Mouse (Mus musculus) heart, embryonic 14.5 days (tissue): ENCODE measurements at regions not wholly inside any gene's neighbourhood (a gene's known extent, or its start where the extent isn't known, plus 50 kb on each side); places are given as distances from the start of the nearest gene placed in this dataset.

Experiments
- ATAC-seq: fragments of 200-750 bp; cut with Nextera tagmentation; 2 replicates; pipeline ENCODE4 v1.8.0; 2017; ENCODE audit warnings: low read depth, moderate TSS enrichment; ENCODE audit not compliant: insufficient number of reproducible peaks, insufficient read depth, low FRiP score
- H3K27ac ChIP-seq, 2 experiments: fragments of 200-500 bp in 1 of 2; fragments of 300-500 bp in 1 of 2; sonication (generic) in 1 of 2; replicated peaks in 1 of 2; 2 replicates each; pipeline ENCODE4 v1.5.1; 2012 to 2014; ENCODE audit warnings: low read depth in 2 of 2, low read length in 2 of 2, control low read depth in 1 of 2, mild to moderate bottlenecking in 1 of 2, mixed read lengths in 1 of 2; ENCODE audit not compliant: control insufficient read depth in 1 of 2, insufficient read depth in 1 of 2
- H3K27me3 ChIP-seq: fragments of 300-500 bp; sonication (generic); 2 replicates; pipeline ENCODE4 v1.6.1; 2014; ENCODE audit warnings: mild to moderate bottlenecking, low read length, control low read depth; ENCODE audit not compliant: control insufficient read depth, insufficient read depth
- H3K36me3 ChIP-seq: fragments of 300-500 bp; sonication (generic); 2 replicates; pipeline ENCODE4 v1.6.1; 2014; ENCODE audit warnings: mild to moderate bottlenecking, control low read depth, low read length, mixed read lengths; ENCODE audit not compliant: control insufficient read depth, insufficient read depth
- H3K4me1 ChIP-seq, 2 experiments: fragments of 200-500 bp in 1 of 2; fragments of 300-500 bp in 1 of 2; sonication (generic) in 1 of 2; 2 replicates each; pipeline ENCODE4 v1.6.1; 2012 to 2014; ENCODE audit warnings: low read length in 2 of 2, control low read depth in 1 of 2, mixed read lengths in 1 of 2; ENCODE audit not compliant: control insufficient read depth in 2 of 2, insufficient read depth in 2 of 2
- H3K4me2 ChIP-seq: fragments of 300-500 bp; sonication (generic); 2 replicates; pipeline ENCODE4 v1.6.1; 2014; ENCODE audit warnings: mild to moderate bottlenecking, low read length
- H3K4me3 ChIP-seq, 2 experiments: fragments of 200-500 bp in 1 of 2; fragments of 300-500 bp in 1 of 2; sonication (generic) in 1 of 2; 2 replicates each; pipeline ENCODE4 v1.5.1; 2012 to 2014; ENCODE audit warnings: low read length in 2 of 2, mild to moderate bottlenecking in 2 of 2, control low read depth in 1 of 2, low read depth in 1 of 2, moderate library complexity in 1 of 2; ENCODE audit not compliant: control insufficient read depth in 1 of 2, insufficient read depth in 1 of 2
- H3K9ac ChIP-seq: fragments of 300-500 bp; sonication (generic); 2 replicates; pipeline ENCODE4 v1.6.1; 2014; ENCODE audit warnings: mild to moderate bottlenecking, low read length
- H3K9me3 ChIP-seq: fragments of 300-500 bp; sonication (generic); 2 replicates; pipeline ENCODE4 v1.6.1; 2016; ENCODE audit warnings: low read length, control low read depth; ENCODE audit not compliant: control insufficient read depth
- WGBS: fragments of 180-500 bp; shearing (Covaris S2); extraction: QIAGEN DNeasy Blood & Tissue Kit; methylation state at CpG from one replicate; pipeline ENCODE4 v1.1.7; 2014; 5-methylcytosine and 5-hydroxymethylcytosine counted together

- WGBS: 89% methylated on average over 3 of the region's 3 CpGs
- Histone ChIP-seq H3K27ac (no peak overlapping the region), H3K9ac (no peak overlapping the region), H3K27me3 (no peaks in the 10 kb centered on the region), H3K4me3 (no peak overlapping the region), H3K4me2 (no peak overlapping the region), H3K9me3 (no peaks in the 10 kb centered on the region), H3K4me1 (peaks cover 3 to 5% of the 10 kb centered on the region in 2 experiments; a peak in 3 of 4 replicates), H3K36me3 (no peaks in the 10 kb centered on the region)
- no peak for ATAC-seq
These were observed 321.6 kb upstream of the Dio3 start for GRCm38 (mm10) chr12:109957305-109957704.

- no peaks in the 10 kb centered on the region for H3K9me3 ChIP-seq
- H3K4me3 ChIP-seq: no peak overlapping the region
- no peak overlapping the region for H3K27ac ChIP-seq
- H3K4me2 ChIP-seq: no peak overlapping the region
- ATAC-seq: 0 out of 2 replicates have a peak, but pooled peaks have one; percentile 57
- H3K36me3 ChIP-seq: no peaks in the 10 kb centered on the region
- no peaks in the 10 kb centered on the region for H3K27me3 ChIP-seq
- peaks cover 3 to 5% of the 10 kb centered on the region in 2 experiments; a peak in 2 of 4 replicates for H3K4me1 ChIP-seq
- no peak overlapping the region for H3K9ac ChIP-seq
- 44% methylated on average over 18 of the region's 18 CpGs for WGBS
These were observed 320.3 kb upstream of the Dio3 start for GRCm38 (mm10) chr12:109958357-109959085.

- no peak overlapping the region for H3K9ac ChIP-seq
- H3K4me3 ChIP-seq: no peak overlapping the region
These were observed 312.1 kb upstream of the Dio3 start for GRCm38 (mm10) chr12:109966776-109967175.

GRCm38 (mm10) chr12:109968303-109968702 lies 310.6 kb upstream of the Dio3 start:
- no peak for ATAC-seq
- Histone ChIP-seq H3K36me3 (no peaks in the 10 kb centered on the region), H3K27me3 (0 out of 2 replicates have a peak, but pooled peaks cover 5% of the 10 kb centered on the region), H3K9me3 (no peaks in the 10 kb centered on the region), H3K27ac (no peak overlapping the region), H3K9ac (no peak overlapping the region), H3K4me1 (no peaks in the 10 kb centered on the region), H3K4me3 (no peak overlapping the region), H3K4me2 (no peak overlapping the region)
- WGBS: 80% methylated on average over 7 of the region's 7 CpGs

More at GRCm38 (mm10) chr12:109966776-109967175, 312.1 kb upstream of the Dio3 start:
- H3K36me3 ChIP-seq: no peaks in the 10 kb centered on the region
- WGBS: 84% methylated on average over 12 of the region's 12 CpGs
- H3K27me3 ChIP-seq: 0 out of 2 replicates have a peak, but pooled peaks cover 5% of the 10 kb centered on the region
- no peaks in the 10 kb centered on the region for H3K9me3 ChIP-seq
- H3K4me1 ChIP-seq: no peaks in the 10 kb centered on the region
- H3K4me2 ChIP-seq: no peak overlapping the region
- ATAC-seq: no peak
- no peak overlapping the region for H3K27ac ChIP-seq

GRCm38 (mm10) chr12:109971508-109971907 lies 307.4 kb upstream of the Dio3 start:
- H3K4me3 ChIP-seq: no peak overlapping the region
- H3K4me2 ChIP-seq: no peak overlapping the region
- 32% methylated on average over 3 of the region's 3 CpGs for WGBS
- no peaks in the 10 kb centered on the region for H3K4me1 ChIP-seq
- 0 out of 2 replicates have a peak, but pooled peaks cover 5% of the 10 kb centered on the region for H3K27me3 ChIP-seq
- H3K36me3 ChIP-seq: no peaks in the 10 kb centered on the region
- ATAC-seq: no peak
- no peaks in the 10 kb centered on the region for H3K9me3 ChIP-seq
- no peak overlapping the region for H3K9ac ChIP-seq
- no peak overlapping the region for H3K27ac ChIP-seq

GRCm38 (mm10) chr12:109972366-109973015 lies 306.4 kb upstream of the Dio3 start:
- no peak overlapping the region for H3K27ac ChIP-seq
- no peak overlapping the region for H3K4me2 ChIP-seq
- H3K9me3 ChIP-seq: no peaks in the 10 kb centered on the region
- no peak for ATAC-seq
- no peaks in the 10 kb centered on the region for H3K4me1 ChIP-seq
- 72% methylated on average over 5 of the region's 5 CpGs for WGBS
- H3K9ac ChIP-seq: no peak overlapping the region
- no peaks in the 10 kb centered on the region for H3K36me3 ChIP-seq
- no peak overlapping the region for H3K4me3 ChIP-seq
- 0 out of 2 replicates have a peak, but pooled peaks cover 5% of the 10 kb centered on the region for H3K27me3 ChIP-seq

GRCm38 (mm10) chr12:109973598-109973997 lies 305.3 kb upstream of the Dio3 start:
- no peak overlapping the region for H3K9ac ChIP-seq
- no peak overlapping the region for H3K4me2 ChIP-seq
- no peak for ATAC-seq
- H3K27ac ChIP-seq: no peak overlapping the region
- H3K4me1 ChIP-seq: no peaks in the 10 kb centered on the region
- no peaks in the 10 kb centered on the region for H3K9me3 ChIP-seq
- H3K27me3 ChIP-seq: no peaks in the 10 kb centered on the region
- H3K4me3 ChIP-seq: no peak overlapping the region
- WGBS: 78% methylated on average over 4 of the region's 4 CpGs
- no peaks in the 10 kb centered on the region for H3K36me3 ChIP-seq
